Mouse (Mus musculus): Measurements from ENCODE around the gene Vps53.

GRCm38 (mm10) chr11:76153236-76153951 lies 26.1 kb downstream of the Vps53 start:
- TF ChIP-seq SRF (IDR thresholded peaks at IDR 0.05; ENCODE audit: control insufficient read depth, insufficient read length, low read depth) (no peak), USF1 (IDR thresholded peaks at IDR 0.05; ENCODE audit: low read depth) (no peak), MYOD1 (IDR thresholded peaks at IDR 0.05; ENCODE audit: control insufficient read depth in 1 of 3, insufficient read length in 2 of 3, low read depth in 2 of 3) (no peak)
